Mouse (Mus musculus) embryonic fibroblast, embryonic 13.5 days (primary cell): ENCODE measurements around the gene Tpx2.

ENCODE experiments used
- CTCF ChIP-seq: IDR thresholded peaks from 2 replicates; pipeline ENCODE4 v1.5.1; 2011; ENCODE audit warnings: mild to moderate bottlenecking, control low read depth, low read length, moderate library complexity, borderline replicate concordance; ENCODE audit not compliant: insufficient read depth
- POLR2A ChIP-seq: IDR thresholded peaks from 2 replicates; pipeline ENCODE4 v1.6.1; 2011; ENCODE audit warnings: low read depth, mild to moderate bottlenecking, control low read depth, low read length, moderate library complexity

GRCm38 (mm10) chr2:152823770-152824169, 24.0 kb upstream of the Tpx2 start:
- TF ChIP-seq POLR2A, result no peak
- TF ChIP-seq CTCF, result no peak
